Mouse (Mus musculus) ovary, postnatal 36 days (tissue): ENCODE measurements around the gene Gm17606.

Source experiments
- DNase-seq: peaks from one replicate; pipeline ENCODE4 v3.0.0; 2022; ENCODE audit warnings: low spot score, mixed read lengths

The Gm17606 gene

DNA sequence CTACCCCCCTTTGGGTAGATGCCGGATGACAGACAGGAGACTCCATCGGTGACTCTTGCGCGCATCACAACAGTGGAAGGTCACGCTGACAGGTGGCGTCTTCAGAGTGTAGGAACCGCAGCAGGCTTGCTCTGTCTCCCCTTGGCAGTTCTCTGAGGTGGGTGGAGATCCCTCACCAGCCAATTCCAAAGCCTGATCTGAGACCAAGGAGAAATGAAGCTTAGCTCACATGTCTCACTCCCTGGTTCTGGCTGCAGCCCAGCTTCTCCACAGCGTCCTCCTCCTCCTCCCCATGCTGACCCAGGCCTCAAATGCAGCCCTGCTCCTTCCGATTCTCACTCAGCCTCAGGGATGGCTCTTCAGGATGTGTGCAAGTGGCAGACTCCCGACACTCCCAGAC lies 15.8 kb upstream of the Gm17606 start:
- no peak for DNase-seq

DNA sequence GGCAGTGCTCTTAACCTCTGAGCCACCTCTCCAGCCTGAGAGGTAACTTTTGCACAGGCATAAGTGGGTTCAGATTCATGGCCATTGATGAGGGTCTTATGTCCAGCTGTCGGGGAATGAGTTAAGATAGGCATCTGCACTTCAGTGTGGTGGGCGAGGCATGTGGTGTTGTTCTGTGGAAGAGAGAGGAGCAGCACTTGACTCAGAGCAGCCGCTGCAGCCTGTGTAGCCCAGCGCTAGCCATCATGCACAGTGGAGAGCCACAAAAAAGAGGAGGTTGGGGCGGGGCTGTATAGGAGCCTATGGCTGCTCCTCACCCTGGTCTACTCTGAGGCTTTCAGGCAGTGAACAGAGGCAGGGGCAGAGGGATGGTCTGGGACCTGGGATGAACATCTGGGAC lies 12.6 kb upstream of the Gm17606 start:
- no peak for DNase-seq

DNA sequence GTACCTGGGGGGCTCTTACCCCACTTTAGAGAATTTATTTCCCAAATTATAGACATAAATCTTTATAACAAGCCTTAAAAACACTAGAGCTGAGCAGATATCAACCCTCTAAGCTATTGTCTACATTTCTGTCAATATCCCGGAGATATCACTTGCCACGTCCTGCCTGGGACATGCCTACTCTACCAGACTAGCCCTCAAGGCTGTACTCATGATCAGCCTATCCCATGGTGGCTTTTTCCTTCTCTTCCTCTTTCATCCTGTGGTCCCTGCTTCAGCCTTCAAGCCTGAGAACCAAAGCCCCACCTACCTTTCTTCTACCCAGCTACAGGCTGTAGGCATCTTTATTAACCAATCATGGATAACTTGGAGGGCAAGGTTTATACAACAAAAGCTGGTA lies 11.0 kb upstream of the Gm17606 start:
- no peak for DNase-seq

DNA sequence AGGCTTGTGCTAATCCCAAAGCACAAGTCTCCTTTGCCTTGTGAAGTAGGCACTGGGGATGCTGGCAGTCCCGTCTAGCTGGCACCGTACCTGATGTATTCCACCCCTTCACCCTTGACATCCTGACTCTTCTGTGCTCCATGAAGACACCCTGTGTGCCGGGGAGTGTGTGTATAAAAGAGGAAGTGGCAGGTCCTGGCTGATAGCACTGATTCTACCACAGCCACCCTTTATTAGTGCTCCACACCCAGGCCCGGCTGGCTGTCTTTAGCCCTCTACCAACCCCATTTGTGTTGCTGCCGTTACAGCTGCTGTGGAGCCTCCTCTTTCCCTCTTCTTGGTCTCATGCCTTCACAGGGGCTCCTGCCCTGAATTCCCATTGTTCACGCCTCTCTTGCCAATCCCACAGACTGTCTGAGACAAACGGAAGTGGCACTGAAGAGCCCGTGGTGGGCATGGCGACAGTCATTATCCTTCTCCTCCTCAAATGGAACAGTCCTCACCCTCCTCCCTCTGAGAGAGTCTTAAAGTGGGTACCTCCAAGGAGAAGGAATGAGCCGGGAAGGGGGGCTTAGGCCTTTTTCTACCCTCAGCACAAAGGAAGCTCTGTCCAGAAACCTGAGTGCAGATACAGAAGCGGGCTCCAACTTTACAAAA lies 10.0 kb upstream of the Gm17606 start:
- DNase-seq: no peak

DNA sequence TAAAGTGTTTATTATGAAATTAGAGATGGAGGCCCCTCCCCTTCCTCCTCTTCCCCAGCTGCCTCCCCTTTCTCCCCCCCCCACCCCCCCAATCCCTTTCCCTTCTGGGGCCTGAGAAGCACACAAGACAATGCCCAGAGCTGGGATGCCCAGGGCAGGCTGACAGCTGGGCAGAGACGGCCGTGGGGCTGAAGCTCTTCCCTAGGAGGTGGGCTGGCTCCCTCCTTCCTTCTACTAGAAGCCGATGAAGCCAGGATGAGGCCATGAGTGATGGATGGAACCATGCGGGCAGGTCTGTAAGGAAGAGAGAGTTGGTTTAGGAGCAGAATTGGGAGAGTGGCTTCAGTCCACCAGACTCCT lies 9.5 kb upstream of the Gm17606 start:
- no peak for DNase-seq

DNA sequence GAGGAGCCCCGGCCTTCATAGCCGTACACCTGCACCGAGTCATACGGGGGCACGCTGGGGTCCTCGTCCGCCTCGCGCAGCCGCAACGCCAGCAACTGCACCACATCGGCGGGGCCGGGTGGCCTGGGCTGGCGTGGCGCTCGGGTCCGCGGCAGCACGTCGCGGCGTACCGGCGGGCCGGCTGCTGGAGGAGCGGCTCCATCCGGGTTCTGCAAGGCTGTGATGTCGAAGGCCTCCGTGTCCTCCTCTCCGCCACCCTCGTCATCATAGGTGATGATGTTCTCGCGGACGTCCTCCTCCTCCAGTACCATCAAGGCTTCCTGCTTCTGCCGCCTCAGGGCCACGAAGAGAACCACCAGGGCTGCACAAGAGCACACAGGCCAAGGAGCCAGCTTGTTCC lies 8.5 kb upstream of the Gm17606 start:
- no peak for DNase-seq

DNA sequence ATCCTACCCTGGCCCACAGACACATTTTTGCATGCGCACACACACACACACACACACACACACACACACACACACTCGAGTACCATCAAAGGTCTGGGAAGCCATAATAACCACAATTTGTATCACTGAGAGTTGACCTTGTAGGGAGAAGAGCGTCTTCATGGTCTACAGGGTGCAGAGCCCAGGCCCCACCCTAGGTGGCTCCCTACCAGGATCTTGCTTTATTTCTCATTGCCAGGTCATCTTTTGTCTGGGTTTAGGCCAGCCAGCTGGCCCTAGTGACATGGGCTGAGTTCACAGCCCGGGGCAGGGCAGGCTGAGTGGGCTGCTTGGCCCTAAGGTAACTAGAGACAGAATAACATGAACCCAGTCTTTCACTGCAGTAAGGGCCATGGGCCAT lies 6.6 kb upstream of the Gm17606 start:
- no peak for DNase-seq

DNA sequence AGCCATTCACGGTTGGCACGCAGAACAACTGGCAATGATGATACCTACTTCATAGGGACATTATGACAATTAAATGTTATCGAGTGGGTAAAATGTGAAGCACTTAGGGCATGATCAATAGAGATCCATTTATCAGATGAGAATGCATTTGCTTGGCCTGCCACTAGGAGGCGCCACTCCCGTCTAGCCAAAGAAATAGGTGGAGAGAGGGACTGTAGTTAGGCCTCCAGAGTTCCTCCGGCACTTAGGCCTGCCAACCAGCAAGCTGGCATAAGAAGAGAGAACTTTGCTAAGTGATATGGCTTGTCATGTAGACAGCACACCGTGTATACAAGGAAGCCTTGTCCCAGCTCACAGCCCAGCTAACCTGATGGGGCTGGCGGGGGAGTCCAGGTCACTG lies 3.8 kb upstream of the Gm17606 start:
- no peak for DNase-seq

DNA sequence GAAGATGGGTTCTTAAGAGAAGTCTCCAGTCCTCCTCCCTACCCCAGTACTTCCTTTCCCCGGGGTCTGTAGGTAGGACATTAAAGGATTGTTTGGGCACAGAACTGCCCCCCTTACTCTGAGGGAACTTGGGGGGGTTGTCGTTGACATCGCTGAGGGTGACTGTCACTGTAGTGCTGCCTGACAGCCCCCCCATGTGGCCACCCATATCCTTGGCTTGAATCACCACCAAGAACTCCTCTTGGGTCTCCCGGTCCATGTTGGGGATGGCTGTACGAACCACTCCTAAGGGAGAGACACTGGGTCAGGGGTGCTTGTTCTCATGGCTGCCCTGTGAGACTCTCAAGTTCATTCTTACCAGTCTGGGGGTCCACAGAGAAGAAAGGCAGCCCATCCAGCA lies 2.5 kb upstream of the Gm17606 start:
- no peak for DNase-seq

DNA sequence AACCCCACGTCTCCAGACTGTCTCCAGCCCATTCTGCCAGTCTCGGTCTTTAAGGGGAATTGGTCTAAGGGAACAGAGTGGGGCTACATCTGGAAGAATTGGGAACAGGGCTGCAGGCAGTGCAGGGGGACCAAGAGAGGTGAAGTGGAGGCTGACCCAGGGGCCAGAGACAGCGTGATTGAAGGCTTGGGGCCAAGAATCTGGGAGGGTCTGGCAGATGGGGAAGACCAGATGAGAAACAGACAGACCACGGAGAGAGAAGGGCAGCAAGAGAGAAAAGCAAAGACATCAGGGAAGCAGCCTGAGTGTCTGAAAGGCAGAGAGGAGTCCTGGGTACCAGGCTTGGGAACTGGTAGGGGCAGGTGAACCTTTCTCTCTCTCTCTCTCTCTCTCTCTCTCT lies 631 bp upstream of the Gm17606 start:
- DNase-seq: no peak

DNA sequence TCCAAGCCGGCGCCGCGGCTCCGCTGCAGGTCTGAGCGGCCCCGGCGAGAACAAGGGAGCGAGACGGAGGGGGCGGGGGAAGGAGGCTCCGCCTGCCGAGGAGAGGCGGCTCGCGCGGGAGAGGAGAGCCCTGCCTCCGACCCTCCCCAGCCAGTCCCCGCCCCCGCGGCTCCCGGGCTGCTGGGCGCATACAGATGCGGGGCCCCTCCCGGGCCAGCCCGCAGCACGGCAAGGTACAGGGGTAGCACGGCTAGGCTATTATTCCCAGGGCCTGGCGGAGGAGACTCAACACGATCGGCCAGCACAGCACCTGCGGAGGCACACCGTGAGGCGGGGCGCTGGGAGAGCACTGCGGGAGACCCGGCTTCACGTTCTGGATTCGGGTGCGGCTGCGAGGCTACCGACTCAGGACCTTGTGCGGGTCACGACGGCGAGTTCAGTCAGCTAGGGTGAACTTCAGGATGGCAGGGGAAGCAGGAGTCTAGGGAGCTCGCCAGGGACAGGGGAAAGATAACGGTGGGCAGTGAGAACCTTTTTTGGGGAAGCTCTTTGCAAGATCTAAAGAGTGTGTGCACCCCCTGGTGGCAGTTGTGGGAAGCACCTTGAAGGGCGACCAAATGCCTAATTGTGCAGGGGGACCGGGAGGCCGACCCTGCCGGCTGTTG lies 685 bp downstream of the Gm17606 start, which contains the start of gene Cdh24:
TSS of gene Cdh24 (minus strand) at position 60 of the 665 bp plus-strand sequence.
- DNase-seq: peak; percentile 93

DNA sequence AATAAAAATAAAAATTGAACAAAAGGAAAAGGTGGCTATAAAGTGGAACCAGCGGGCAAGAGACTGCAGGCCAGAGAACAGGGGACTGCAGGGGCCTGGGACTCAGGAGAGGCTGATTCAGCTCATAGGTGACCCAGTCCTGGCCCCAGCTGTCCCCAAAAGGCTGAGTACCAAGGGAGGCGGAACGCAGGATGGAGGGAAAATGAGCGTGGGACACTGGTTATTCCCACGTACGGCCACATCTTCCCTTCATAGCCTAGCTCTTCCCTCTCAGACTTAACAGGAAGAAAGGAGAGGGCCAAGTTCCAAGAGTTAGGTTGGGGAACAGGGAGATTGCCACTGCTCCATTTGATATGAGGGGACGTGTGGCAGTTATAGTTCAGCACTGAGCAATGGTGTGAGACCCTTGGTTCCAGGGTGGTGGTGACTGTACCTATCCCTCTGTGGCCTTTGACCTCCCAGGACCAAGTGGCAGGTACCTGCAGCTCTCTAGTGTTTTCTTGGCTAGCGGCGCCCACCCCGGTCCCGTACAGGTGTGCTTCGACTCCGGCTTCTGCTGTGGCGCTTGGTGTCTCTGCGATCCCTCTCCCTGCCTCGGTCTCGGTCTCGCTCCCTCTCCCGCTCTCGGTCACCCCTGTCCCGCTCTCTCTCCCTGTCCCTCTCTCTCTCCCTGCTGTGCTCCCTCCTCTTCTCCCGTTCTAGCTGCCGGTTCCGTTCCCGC lies 1.6 kb downstream of the Gm17606 start:
- no peak for DNase-seq

DNA sequence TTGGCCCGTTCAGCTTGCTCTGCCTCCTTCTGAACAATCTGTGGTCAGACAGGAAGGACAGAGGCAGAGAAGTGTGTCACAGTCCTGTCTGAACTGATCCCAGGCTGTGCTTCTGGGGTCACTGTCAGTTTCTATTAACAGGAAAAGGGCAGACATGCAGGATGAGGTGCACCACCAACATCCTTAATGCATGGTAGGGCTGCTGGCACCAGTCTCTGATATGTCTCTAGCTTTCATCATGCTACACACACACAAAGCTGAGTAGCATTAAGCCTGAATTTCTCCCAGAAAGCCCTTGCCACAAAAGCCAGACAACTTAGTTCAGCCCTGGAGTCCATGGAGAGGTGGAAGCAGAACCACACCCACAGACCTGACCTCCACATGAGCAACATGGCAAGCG lies 2.3 kb downstream of the Gm17606 start:
- no peak for DNase-seq

DNA sequence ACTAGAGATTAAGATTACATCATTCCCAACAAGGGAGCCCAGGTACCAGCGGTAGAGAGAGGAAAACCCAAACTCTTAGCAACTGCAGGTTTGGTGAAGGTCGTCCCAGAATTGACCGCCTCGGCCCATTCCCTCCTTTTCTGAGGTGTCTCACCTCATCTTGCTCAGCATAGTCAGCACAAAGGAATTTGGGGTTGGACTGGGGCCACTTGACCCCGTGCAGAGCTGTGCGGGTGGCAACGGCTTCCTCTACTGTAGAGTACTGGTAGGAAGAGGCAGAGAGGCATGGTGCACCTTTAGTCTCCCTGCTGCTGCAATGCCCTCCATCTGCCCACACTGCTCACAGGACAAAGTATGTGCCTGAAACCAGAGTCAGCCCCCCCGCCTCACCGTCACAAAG lies 3.5 kb downstream of the Gm17606 start:
- no peak for DNase-seq

DNA sequence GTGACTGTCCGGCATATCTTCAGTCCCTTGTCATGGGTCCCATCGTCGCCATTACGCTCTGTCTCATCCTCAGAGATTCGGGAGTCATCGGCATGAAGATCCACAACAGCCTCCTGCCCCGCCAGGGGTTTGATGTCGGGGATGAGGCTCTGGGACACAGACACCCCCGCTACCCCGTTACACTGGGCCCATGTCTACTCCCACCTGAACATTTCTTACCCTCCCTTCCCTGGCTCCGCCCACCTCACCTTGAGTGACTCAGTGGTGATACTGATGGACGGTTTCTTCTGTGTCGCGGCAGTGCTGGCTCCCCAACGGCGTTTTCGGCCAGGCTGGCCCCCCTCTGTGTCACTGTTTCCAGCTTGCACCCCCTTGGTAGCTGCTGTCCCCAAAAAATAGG lies 5.7 kb downstream of the Gm17606 start:
- no peak for DNase-seq

DNA sequence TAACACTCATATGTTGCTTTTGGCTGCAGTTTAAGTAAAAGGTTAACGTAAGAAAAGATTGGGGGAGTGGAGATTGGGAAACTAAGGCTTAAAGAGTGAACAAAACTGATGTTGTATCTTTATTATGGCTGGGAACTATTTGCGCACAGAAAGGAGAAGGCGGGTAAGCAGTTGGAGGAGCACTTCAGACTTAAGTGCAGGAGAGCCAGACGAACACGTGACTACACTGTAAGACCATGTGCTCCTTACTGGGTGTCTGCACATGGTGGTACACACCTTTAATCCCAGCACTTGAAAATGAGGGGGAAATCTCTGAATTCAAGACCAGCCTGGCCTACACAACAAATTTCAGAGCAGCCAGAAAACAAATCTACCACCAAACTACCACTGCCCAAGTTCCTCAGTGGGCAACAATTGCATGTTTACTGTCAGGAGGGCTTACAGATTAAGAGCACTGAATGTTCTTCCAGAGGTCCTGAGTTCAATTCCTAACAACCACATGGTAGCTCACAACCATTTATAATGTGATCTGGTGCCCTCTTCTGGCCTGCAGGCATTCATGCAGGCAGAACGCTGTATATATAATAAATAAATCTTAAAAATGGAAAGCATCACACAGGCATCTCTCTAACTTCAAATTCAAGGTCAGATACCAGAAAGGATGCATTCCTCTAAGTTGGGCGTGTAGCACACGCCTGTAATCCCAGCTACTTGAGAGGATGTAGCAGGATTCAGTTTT lies 6.3 kb downstream of the Gm17606 start:
- DNase-seq: no peak

DNA sequence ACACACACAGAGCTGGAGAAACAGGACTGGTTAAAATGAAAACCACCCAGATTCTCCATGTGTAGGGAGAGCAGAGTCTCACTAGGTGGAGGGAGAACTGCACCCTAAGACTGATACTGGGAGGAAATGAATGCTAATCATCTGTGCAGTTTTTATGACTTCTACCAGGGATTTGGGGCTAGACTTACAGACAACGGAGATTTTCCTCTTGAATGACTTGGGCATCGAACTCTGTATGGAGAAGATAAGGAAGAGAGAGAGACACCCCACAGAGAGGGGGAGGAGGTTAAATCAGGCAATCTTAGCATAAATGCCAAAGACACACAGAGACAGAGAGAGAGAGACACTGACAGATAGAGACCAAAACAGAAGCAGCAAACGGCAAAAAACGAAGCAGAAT lies 7.1 kb downstream of the Gm17606 start:
- no peak for DNase-seq

DNA sequence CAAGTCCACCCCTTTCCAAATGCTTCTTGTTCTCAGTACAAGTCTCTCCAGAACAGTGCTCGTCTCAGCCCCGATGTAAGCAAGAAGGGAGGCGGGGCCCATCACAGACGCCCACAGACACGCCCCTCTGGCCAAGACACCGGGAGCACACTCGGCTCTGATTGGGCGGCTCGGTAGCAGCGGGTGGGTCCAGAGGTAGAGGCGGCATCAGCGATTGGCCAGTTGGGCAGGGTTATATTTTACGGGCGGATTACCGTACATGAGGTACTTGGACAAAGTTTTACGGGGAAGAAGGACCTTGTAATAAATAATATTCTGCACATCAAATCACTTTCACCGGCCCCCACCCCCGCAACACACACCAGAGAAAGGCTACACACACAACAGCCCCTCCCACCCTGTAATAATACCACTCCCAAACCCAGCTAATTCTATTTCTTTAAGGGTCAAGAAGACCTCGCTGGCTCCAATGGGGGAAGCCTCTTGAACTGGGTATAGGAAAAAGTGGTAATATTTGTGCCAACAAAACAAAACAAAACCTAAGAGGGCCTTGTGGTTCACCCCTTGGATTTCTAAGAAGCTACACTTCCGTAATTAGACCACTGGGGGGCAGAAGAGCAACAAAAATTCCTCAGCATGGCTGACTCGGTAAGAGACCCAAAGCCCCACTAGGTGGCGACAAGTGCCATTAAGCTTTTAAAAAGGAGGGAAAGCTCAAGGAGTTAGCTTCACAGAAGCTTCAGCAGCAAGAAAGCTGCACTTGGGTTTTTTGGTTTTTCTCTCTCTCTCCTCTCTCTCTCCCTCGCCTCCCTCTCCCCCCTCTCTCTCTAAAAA lies 10.1 kb downstream of the Gm17606 start:
- peak; percentile 77 for DNase-seq

DNA sequence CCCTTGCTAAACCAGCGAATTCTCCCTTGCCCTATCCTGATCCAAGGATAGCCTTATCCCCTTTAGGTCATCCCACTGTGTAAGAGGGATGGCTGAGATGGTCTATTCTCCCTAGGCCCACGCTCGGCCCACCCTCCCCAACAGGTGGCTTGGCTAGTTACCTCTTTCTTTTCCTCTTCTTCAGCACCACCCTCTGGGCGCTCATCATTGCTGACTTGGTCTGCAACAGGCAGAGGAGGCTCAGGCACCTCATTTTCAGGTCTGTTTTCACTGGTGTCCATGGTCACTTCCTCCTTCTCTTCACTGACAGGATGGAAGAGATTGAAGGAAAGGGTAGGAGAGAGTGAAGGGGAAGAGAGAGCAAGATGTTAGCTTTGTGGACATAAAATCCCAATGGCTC lies 10.8 kb downstream of the Gm17606 start:
- DNase-seq: no peak

DNA sequence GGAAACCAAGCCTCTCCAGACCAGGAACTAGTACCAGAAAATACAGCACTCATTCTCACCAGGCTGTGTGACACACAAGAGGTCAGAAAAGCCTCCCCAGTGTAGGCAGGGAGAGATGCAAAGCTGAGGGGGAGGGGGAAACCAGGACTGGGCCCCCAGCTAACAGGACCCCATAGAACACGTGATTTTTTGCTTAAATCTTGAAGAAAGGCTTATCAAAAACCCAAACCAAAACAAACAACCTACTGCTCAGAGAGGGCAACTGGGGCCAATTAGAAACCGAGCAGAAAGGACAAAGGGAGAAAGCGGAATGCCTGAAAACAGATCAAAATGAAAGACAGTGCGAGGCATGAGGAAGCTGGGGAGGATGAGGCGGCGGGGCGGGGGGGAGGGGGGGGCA lies 12.0 kb downstream of the Gm17606 start:
- no peak for DNase-seq

DNA sequence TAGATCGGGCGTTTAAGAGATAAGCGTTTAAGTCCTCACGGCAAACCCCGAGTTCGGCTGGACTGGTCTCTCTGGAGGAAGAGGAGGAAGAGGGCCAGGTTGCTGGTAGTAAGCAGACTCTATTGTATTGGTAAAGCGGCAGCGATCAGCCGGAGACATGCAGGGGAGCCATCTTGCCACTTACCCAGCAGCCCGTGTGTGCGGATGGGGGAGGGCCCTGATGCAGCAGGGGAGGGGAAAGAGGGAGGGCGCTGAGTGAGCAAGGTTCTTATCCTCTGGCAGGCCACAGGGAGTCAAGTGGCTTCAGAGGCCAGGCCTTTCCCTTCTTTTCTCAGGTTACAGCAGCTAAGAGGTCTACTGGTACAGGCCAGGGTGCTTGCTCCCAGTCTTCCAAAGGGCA lies 12.7 kb downstream of the Gm17606 start:
- peak; percentile 85 for DNase-seq

DNA sequence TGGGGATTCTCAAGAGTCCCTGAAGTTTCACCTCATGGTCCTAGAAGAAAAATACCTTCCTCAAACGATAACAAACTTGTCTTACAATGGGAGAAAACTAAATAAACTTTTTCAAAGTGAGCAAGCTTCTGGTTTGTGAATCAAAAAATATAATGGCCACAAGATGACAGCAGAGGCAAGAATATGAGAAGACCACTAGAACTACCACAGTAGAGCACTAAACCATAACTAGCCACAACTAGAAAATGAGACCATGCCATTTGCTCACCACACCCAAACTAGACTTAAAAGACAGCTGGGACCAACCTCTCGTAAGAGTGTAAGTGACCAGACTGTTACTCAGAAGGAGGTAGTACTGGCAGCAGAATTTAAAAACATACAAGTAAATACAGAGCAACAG lies 19.3 kb downstream of the Gm17606 start:
- DNase-seq: no peak
